Mouse (Mus musculus) gastrocnemius, postnatal 25 days (tissue): ENCODE data around the gene Smg9. TPM values are rescaled to one million over a fixed set of nuclear protein-coding genes. Genes with fewer than 3 reads are reported as not detected.

ENCODE experiments used
- DNase-seq: peaks from one replicate; pipeline ENCODE4 v3.0.0; 2022
- total RNA-seq, 2 experiments: library from RNA; stranded (reverse); gene quantifications; 1 replicate in 1 of 2; 2 replicates in 1 of 2; pipeline ENCODE4 v1.2.3; 2021

The Smg9 gene
- total RNA-seq, 2 experiments from 2014 or later = 8.2 to 11.0 TPM

GRCm38 (mm10) chr7:24408186-24408585 lies 8.8 kb downstream of the Smg9 start:
- DNase-seq = no peak

DNA sequence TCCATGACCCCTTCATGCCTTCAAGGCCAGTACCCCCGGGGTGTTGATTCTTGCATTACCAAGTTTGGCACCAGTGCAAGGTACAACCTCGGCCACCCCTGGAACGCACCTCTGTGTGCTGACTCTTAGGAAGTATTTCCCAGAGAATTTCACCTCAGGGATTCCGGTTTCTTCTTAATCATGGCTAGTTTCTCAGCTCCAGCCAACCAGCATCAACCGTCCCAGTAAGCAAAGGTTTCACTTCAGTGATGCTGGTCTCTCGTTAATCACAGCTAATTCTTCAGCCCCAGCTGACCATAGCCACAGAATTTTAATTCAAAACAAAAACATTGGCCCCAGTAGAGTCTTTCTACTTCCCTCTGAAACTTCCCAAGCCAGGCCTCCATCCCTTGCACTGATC lies 10.7 kb downstream of the Smg9 start:
- no peak for DNase-seq

GRCm38 (mm10) chr7:24410831-24411230 lies 11.4 kb downstream of the Smg9 start:
- DNase-seq = no peak

- DNase-seq = peak; percentile 4
These were observed 14.2 kb downstream of the Smg9 start for GRCm38 (mm10) chr7:24413630-24414029.

- no peak for DNase-seq
These were observed 15.8 kb downstream of the Smg9 start for GRCm38 (mm10) chr7:24415261-24415660.

GRCm38 (mm10) chr7:24419579-24419978 lies 20.2 kb downstream of the Smg9 start:
- DNase-seq = no peak

GRCm38 (mm10) chr7:24421648-24422047 lies 22.2 kb downstream of the Smg9 start:
- DNase-seq = no peak

DNA sequence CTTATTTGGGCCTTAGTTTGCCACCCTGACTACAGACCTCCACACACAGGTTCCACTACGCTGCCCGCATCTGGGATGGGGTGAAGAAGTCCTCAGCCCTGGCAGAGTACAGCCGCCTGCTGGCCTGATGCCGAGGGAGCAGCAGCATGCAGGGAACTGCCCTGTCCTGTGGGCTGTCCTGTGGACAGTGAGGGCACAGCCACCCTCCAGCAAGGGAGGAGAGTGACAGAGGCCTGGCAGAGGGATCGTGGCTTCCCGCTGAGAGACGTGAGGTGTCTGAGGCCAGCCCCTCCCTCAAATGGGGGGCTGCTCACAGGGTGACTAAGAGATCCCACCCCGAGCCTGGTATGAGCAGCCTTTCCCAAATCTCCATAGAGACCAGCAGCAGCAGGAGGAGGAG lies 22.8 kb downstream of the Smg9 start:
- DNase-seq = no peak

DNA sequence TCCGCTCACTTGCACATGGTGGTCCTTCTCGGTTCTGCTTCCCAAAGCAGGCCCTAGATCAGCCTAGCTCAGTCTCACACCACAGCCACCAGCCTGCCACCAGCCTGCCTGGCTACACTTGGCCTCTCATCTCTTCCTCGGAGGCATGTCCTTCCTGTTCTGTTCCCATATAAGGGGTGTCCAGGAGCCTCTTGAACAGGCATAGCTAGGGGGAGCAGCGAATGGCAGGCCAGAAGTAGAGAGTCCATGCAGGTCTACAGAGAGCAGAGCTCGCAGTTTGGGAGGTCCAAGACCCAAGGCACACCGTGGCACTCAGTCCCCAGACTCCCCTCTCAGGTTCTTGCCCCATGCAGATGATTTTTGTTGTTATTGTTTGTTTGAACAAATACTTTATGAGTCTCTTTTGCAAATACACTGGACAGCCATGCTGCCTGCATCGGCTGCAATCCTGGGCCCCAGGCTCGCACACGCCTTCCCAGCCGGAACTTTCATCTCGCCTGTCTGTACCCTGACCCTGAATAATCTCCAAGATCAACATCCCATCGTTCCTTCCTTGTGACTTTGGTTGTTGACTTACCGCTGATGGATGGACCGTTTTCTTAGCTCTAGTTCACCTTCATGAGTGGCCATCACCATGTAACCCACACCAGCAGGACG lies 23.8 kb downstream of the Smg9 start:
- DNase-seq = no peak

GRCm38 (mm10) chr7:24423956-24424732 lies 24.7 kb downstream of the Smg9 start:
- peak; percentile 38 for DNase-seq

DNA sequence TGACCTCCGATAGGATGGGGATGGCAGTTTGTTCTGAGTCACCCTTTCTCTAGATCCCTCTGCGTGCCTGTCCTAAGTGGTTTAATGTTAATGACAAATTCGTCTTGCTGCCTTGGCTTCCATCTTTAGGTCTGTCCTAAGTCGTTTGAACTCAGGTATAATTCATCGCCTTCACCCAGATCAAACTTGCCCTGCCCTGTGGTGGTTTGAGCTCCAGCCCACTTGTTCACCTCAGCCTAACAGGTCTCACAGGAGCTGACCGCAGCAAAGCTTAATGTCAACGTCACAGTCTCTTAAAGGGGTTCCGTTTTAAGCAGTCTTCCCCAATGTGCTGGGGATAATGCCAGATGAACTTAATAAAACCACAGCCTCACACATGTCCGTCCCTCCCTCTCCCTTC lies 26.5 kb downstream of the Smg9 start:
- no peak for DNase-seq

GRCm38 (mm10) chr7:24427168-24427567 lies 27.7 kb downstream of the Smg9 start:
- no peak for DNase-seq

- DNase-seq = no peak
These were observed 29.3 kb downstream of the Smg9 start for GRCm38 (mm10) chr7:24428725-24429124.

- DNase-seq = peak; percentile 51
These were observed 30.1 kb downstream of the Smg9 start for GRCm38 (mm10) chr7:24429413-24430112.

GRCm38 (mm10) chr7:24430551-24431345 lies 31.3 kb downstream of the Smg9 start:
- DNase-seq = no peak

- DNase-seq = no peak
These were observed 32.3 kb downstream of the Smg9 start for GRCm38 (mm10) chr7:24431713-24432112.

DNA sequence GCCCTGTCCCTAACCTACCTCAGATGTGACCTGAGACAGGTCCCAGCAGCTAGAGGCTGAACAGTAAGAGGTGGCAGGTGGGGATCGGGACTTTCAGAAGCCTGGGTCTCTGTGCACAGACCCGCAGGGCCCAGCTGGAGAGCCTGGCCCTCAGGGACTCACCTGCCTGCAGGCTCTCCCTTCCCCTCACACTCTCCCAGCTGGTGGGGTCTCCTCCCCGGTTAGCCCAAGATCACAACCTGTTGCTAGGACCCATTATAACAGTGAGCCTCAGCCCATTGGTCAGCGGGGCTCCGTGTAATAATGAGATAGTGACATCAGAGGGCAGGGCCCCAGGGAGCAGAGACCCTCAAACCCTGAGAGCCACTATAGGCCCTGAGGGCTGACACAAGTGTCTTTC lies 35.9 kb downstream of the Smg9 start:
- no peak for DNase-seq

GRCm38 (mm10) chr7:24437981-24438380 lies 38.6 kb downstream of the Smg9 start:
- peak; percentile 42 for DNase-seq

DNA sequence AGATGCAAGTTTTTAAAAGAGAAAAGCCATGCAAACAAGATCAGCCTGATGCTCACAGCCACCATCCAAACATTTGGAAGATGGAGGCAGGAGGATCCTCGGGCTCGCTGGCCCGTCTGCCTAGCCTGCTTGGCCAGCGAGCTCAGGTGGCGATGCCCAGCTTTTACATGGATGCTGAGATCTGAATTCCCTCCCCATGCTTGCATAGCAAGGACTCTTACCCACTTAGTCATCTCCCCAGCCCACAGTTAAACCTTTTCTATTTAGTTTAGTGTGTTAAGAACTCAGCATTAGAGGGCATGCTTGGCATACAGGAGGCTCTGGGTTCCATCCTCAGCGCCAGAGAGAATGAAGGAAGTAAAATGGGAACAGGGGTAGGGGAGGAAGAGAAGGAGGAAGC lies 39.8 kb downstream of the Smg9 start:
- no peak for DNase-seq

DNA sequence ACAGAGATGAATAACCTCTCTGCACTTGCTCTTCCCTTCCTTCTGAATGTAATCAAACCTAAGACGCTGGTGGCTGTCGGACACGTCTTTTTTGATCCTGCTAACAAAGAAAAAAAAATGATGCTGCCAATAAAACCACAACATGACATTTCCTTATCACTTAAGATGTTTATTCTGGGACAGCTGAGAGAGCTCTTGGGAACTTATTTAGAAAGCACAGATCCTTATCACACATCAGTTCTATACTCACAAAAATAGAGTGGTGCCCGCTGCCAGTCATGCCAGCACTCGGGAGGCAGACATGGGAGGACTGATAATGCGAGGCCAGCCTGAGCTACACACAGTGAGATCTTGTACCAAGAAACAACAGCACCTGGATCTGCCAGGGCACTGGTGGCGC lies 40.5 kb downstream of the Smg9 start:
- DNase-seq = no peak

GRCm38 (mm10) chr7:24441785-24442184 lies 42.4 kb downstream of the Smg9 start:
- DNase-seq = peak; percentile 55

DNA sequence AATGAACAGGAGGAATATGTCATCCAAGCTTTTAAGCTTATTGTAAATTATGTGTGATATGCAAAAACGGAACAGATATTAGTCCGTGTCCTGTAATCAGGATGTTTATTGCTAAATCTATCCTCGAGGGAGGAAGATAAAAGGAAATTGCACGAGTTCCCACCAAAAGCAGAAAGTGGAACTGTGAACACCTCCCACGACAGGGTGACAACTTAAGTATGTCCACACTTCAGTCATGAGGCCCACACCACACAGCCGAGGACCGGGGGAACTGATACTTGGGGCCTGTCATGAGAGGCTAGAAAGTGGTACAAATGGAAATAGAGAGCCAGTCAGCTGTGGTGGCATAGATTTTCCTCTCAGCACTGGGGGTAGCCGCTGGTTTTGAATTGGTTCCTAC lies 42.9 kb downstream of the Smg9 start:
- no peak for DNase-seq
